Mouse (Mus musculus) testis, adult 2 months (tissue): ENCODE measurements around the gene Dph5.

ENCODE experiments used
- CTCF ChIP-seq: fragments of 200-500 bp; IDR thresholded peaks from 2 replicates; pipeline ENCODE4 v1.5.1; 2012; ENCODE audit warnings: low read depth, mild to moderate bottlenecking, inconsistent platforms, low read length, moderate library complexity; ENCODE audit not compliant: control insufficient read depth, insufficient read depth, insufficient replicate concordance
- POLR2A ChIP-seq: fragments of 200-500 bp; IDR thresholded peaks from 2 replicates; pipeline ENCODE4 v1.6.1; 2012; ENCODE audit warnings: low read depth, mild to moderate bottlenecking, inconsistent platforms, low read length, moderate library complexity; ENCODE audit not compliant: control insufficient read depth

GRCm38 (mm10) chr3:115855576-115855975, 32.1 kb upstream of the Dph5 start:
- TF ChIP-seq CTCF, result no peak
- TF ChIP-seq POLR2A, result no peak
